Mouse (Mus musculus) intestine, embryonic 15.5 days (tissue): Measurements from ENCODE around the gene Runx1. TPM values are rescaled to one million over a fixed set of nuclear protein-coding genes. Genes with fewer than 3 reads are reported as not detected.

ENCODE experiments used
- ATAC-seq: fragments of 200-750 bp; cut with Nextera tagmentation; 2 replicates; pipeline ENCODE4 v1.8.0; 2017; ENCODE audit warnings: moderate TSS enrichment, moderate library complexity
- H3K27ac ChIP-seq: fragments of 300-500 bp; sonication (generic); 2 replicates; pipeline ENCODE4 v1.5.1; 2015; ENCODE audit warnings: mild to moderate bottlenecking, inconsistent platforms
- H3K27me3 ChIP-seq: fragments of 300-500 bp; sonication (generic); replicated peaks from 2 replicates; pipeline ENCODE4 v1.6.1; 2015; ENCODE audit warnings: inconsistent platforms
- H3K36me3 ChIP-seq: fragments of 300-500 bp; sonication (generic); 2 replicates; pipeline ENCODE4 v1.6.1; 2015; ENCODE audit warnings: inconsistent platforms
- H3K4me1 ChIP-seq: fragments of 300-500 bp; sonication (generic); replicated peaks from 2 replicates; pipeline ENCODE4 v1.6.1; 2015; ENCODE audit warnings: inconsistent platforms
- H3K4me2 ChIP-seq: fragments of 300-500 bp; sonication (generic); replicated peaks from 2 replicates; pipeline ENCODE4 v1.6.1; 2015; ENCODE audit warnings: mild to moderate bottlenecking, inconsistent platforms
- H3K4me3 ChIP-seq: fragments of 300-500 bp; sonication (generic); replicated peaks from 2 replicates; pipeline ENCODE4 v1.5.1; 2015; ENCODE audit warnings: inconsistent platforms
- H3K9ac ChIP-seq: fragments of 300-500 bp; sonication (generic); 2 replicates; pipeline ENCODE4 v1.6.1; 2015; ENCODE audit warnings: inconsistent platforms
- H3K9me3 ChIP-seq: fragments of 300-500 bp; sonication (generic); 2 replicates; pipeline ENCODE4 v1.6.1; 2016; ENCODE audit warnings: inconsistent platforms
- WGBS: fragments of 180-500 bp; shearing (Covaris S2); methylation state at CpG from one replicate; pipeline ENCODE4 v1.1.7; 2015; 5-methylcytosine and 5-hydroxymethylcytosine counted together
- polyA plus RNA-seq: library from polyadenylated mRNA; unstranded; fragments of >200 nt; fragmentation: Nextera tagmentation; extraction: Ambion mirVana; gene quantifications from 2 replicates; pipeline ENCODE4 v1.2.1, GENCODE M21; 2015

The Runx1 gene
- polyA plus RNA-seq, 1 experiment from 2014 or later, result 2.5 TPM

GRCm38 (mm10) chr16:92726870-92727269, 99.1 kb downstream of the Runx1 start:
- H3K27ac ChIP-seq, result no peak overlapping the region
- H3K9me3 ChIP-seq, result no peaks in the 10 kb centered on the region
- H3K4me2 ChIP-seq, result no peak overlapping the region
- 90% methylated on average over 9 of the region's 9 CpGs for WGBS
- ATAC-seq, result no peak
- no peak overlapping the region for H3K4me3 ChIP-seq
- H3K4me1 ChIP-seq, result no peaks in the 10 kb centered on the region
- H3K36me3 ChIP-seq, result no peaks in the 10 kb centered on the region
- H3K27me3 ChIP-seq, result no peaks in the 10 kb centered on the region
- H3K9ac ChIP-seq, result no peak overlapping the region

GRCm38 (mm10) chr16:92724526-92724925, 101.4 kb downstream of the Runx1 start:
- WGBS, result 90% methylated on average over 3 of the region's 3 CpGs
- no peak for ATAC-seq
- H3K27ac ChIP-seq, result no peak overlapping the region
- no peak overlapping the region for H3K9ac ChIP-seq
- no peaks in the 10 kb centered on the region for H3K4me1 ChIP-seq
- no peak overlapping the region for H3K4me2 ChIP-seq
- no peaks in the 10 kb centered on the region for H3K36me3 ChIP-seq
- no peaks in the 10 kb centered on the region for H3K9me3 ChIP-seq
- no peaks in the 10 kb centered on the region for H3K27me3 ChIP-seq
- no peak overlapping the region for H3K4me3 ChIP-seq

GRCm38 (mm10) chr16:92720678-92721077, 105.3 kb downstream of the Runx1 start:
- ATAC-seq, result no peak
- no peak overlapping the region for H3K4me2 ChIP-seq
- H3K36me3 ChIP-seq, result no peaks in the 10 kb centered on the region
- no peaks in the 10 kb centered on the region for H3K9me3 ChIP-seq
- H3K27me3 ChIP-seq, result no peaks in the 10 kb centered on the region
- H3K4me1 ChIP-seq, result 0 out of 2 replicates have a peak, but pooled peaks cover 4% of the 10 kb centered on the region
- H3K27ac ChIP-seq, result no peak overlapping the region
- 63% methylated on average over 10 of the region's 10 CpGs for WGBS
- H3K9ac ChIP-seq, result no peak overlapping the region
- no peak overlapping the region for H3K4me3 ChIP-seq

- no peak for ATAC-seq
- Histone ChIP-seq H3K9ac (no peak overlapping the region), H3K9me3 (no peaks in the 10 kb centered on the region), H3K27me3 (no peaks in the 10 kb centered on the region), H3K4me2 (no peak overlapping the region), H3K27ac (no peak overlapping the region), H3K4me1 (0 out of 2 replicates have a peak, but pooled peaks cover 4% of the 10 kb centered on the region), H3K36me3 (no peaks in the 10 kb centered on the region), H3K4me3 (no peak overlapping the region)
- WGBS, result 81% methylated on average over 6 of the region's 6 CpGs
Observed at GRCm38 (mm10) chr16:92719725-92720124, 106.2 kb downstream of the Runx1 start.

DNA sequence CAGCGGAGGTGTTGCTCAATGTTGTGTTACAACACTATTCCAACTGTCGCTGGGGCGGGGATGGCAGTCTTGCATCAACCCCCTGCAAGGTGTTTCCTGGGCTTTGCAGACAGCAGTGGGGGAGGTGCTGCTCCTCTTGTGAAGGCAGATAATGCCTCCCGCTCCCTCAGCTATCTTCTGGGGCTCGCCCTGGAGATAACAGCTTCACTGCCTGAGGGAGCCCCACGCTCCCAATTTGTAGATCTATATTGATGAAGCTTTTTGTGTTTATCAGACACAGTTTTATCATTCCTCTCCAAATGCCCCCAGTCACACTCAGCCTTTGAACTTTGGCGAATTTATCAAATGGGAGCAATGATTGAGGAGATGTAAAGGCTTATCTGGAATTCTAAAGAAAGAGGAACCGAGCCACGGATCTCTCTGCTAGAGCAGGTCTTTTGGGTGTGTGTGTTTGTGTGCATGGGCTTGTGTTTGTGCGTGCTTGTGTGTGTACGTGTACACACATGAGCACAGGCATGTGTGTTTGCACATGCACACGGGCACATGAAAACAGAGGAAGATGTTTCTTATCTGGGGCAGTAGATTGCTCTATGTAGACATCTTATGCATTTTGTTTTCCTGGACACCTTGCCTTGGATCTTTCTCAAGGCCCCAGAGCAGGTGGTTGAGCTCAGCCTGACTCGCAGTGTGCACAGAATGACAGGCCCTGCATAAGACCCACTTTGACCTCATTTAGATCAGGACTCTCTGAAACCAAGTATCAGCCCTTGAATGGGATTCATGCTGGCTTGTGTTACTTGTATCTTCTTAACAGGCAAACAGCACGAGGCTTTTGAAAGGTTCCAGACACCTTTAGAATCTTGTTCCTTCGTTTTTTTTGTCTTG, 110.1 kb downstream of the Runx1 start:
- no peak overlapping the region for H3K27ac ChIP-seq
- H3K4me1 ChIP-seq, result 0 out of 2 replicates have a peak, but pooled peaks cover 4% of the 10 kb centered on the region
- H3K9ac ChIP-seq, result no peak overlapping the region
- no peak overlapping the region for H3K4me3 ChIP-seq
- H3K36me3 ChIP-seq, result no peaks in the 10 kb centered on the region
- peak; percentile 90 for ATAC-seq
- no peaks in the 10 kb centered on the region for H3K27me3 ChIP-seq
- no peaks in the 10 kb centered on the region for H3K9me3 ChIP-seq
- WGBS, result 28% methylated on average over 15 of the region's 15 CpGs
- H3K4me2 ChIP-seq, result no peak overlapping the region; the same call in 1 of the 2 replicates

- H3K4me1 ChIP-seq, result peaks cover 8% of the 10 kb centered on the region; the same call in 1 of the 2 replicates
- no peaks in the 10 kb centered on the region for H3K27me3 ChIP-seq
- no peak overlapping the region for H3K4me3 ChIP-seq
- no peaks in the 10 kb centered on the region for H3K36me3 ChIP-seq
- WGBS, result 36% methylated on average over 1 of the region's 1 CpGs
- no peak overlapping the region for H3K4me2 ChIP-seq
- no peak for ATAC-seq
- H3K27ac ChIP-seq, result no peak overlapping the region
- no peak overlapping the region for H3K9ac ChIP-seq
- no peaks in the 10 kb centered on the region for H3K9me3 ChIP-seq
Observed at GRCm38 (mm10) chr16:92710161-92710560, 115.8 kb downstream of the Runx1 start.

DNA sequence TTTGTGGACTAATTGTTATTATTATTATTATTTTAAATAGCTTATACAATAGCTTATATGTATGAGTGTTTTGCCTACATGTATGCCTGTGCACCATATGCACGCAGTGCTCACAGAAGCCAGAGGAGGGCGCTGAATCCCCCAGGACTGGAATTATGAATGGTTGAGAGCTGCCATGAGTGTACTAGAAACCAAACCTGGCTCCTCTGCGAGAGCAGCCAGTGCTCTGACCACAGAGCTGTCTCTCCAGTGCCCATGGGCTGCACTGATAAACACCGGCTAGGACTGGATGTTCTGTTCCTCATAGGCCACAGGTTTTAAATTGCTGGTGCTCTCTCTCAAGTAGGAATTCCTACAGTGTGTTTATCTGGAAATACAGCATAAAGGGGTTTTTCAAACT, 117.2 kb downstream of the Runx1 start:
- Histone ChIP-seq H3K9me3 (no peaks in the 10 kb centered on the region), H3K27ac (no peak overlapping the region), H3K27me3 (no peaks in the 10 kb centered on the region), H3K4me2 (no peak overlapping the region), H3K4me3 (no peak overlapping the region), H3K9ac (no peak overlapping the region), H3K4me1 (peaks cover 8% of the 10 kb centered on the region; the same call in 1 of the 2 replicates), H3K36me3 (no peaks in the 10 kb centered on the region)
- ATAC-seq, result no peak
- WGBS, result 54% methylated on average over 4 of the region's 4 CpGs

DNA sequence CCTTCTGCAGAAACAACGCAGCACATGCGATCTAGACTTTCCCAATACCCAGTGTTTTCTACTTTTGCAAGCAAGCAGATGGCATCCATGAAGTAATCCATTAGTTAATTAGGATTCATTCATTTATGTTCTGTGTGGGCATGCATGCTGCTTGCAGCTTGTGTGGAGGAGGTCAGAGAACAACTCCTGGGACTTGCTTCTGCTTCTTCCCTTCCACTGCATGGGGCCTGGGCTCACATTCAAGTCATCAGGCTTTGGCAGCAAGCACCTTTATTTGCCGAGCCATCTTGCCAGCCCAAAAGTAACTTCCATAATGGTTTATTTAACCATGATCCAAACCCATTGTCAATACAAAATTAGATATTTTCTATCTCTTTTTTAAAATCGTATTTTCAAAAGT, 118.2 kb downstream of the Runx1 start:
- 80% methylated on average over 4 of the region's 4 CpGs for WGBS
- no peak overlapping the region for H3K4me3 ChIP-seq
- no peaks in the 10 kb centered on the region for H3K27me3 ChIP-seq
- no peak overlapping the region for H3K9ac ChIP-seq
- H3K36me3 ChIP-seq, result no peaks in the 10 kb centered on the region
- no peak overlapping the region for H3K4me2 ChIP-seq
- ATAC-seq, result no peak
- no peaks in the 10 kb centered on the region for H3K9me3 ChIP-seq
- H3K4me1 ChIP-seq, result peaks cover 8% of the 10 kb centered on the region; the same call in 1 of the 2 replicates
- no peak overlapping the region for H3K27ac ChIP-seq

DNA sequence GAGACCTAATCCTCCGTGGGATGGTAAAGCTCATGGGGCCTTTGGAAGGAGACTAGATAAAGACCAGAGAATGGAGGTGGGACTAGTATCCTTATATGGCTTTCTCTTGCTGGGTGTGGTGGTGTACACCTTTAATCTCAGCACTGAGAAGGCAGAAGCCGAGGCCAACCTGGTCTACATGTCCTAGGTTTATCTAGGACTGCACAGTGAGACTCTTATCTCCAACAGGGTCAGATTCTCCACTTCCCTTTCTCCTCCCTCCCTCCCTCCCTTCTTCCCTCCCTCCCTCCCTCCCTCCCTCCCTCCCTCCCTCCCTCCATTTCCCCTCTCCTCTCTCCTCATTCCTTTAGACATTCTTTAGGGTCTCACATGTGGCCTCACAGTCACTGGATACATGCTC, 118.8 kb downstream of the Runx1 start:
- no peak for ATAC-seq
- Histone ChIP-seq H3K27me3 (no peaks in the 10 kb centered on the region), H3K27ac (no peak overlapping the region), H3K4me1 (peaks cover 8% of the 10 kb centered on the region; the same call in 1 of the 2 replicates), H3K4me2 (no peak overlapping the region), H3K9me3 (no peaks in the 10 kb centered on the region), H3K4me3 (no peak overlapping the region), H3K9ac (no peak overlapping the region), H3K36me3 (no peaks in the 10 kb centered on the region)
- 68% methylated on average over 2 of the region's 2 CpGs for WGBS

DNA sequence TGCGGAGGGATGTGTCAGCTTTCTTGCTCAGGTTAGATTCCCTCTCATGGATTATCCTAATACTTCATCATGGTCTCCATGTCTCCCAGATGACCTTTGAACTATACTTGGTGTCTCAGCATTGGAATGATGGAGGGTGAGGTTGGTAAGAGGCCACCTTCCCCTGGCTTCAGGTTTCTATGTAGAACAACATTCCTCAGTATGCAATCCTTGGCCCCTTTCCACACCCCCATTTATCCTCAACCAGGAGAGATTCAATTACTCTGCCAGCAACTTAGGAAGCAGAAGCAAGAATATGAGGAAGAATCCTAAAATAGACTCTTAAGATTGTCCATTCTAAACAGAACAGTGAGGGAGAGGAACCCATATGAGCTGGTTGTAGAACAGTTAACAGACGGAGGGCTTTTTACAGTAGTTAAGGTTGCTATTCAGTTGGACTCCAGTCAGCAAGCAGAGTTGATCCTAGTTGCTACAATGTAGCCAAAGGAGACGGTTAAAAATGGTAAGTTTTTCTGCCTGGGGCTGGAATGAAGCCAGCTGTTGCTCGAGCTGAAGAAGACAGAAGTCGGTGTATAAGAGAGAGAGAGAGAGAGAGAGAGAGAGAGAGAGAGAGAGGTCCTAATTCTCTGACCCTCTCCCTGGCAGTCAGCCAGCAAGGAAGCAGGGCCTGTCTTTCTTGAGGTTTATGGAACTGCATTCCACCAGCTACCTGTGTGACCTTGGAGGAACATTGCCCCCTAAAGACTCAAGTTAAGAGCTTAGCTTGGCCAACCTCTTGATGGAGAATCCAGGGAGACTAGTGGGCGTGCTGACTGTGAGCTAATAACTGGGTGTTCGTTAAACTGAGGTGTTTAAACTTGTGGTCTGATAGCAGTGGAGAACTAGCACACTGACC, 120.1 kb downstream of the Runx1 start:
- no peak overlapping the region for H3K4me3 ChIP-seq
- H3K9me3 ChIP-seq, result no peaks in the 10 kb centered on the region
- ATAC-seq, result peak; percentile 66
- no peak overlapping the region for H3K27ac ChIP-seq
- peaks cover 8% of the 10 kb centered on the region; the same call in 1 of the 2 replicates for H3K4me1 ChIP-seq
- no peak overlapping the region for H3K4me2 ChIP-seq
- no peaks in the 10 kb centered on the region for H3K36me3 ChIP-seq
- H3K27me3 ChIP-seq, result 0 out of 2 replicates have a peak, but pooled peaks cover 1% of the 10 kb centered on the region
- 41% methylated on average over 7 of the region's 7 CpGs for WGBS
- no peak overlapping the region for H3K9ac ChIP-seq

GRCm38 (mm10) chr16:92703850-92704249, 122.1 kb downstream of the Runx1 start:
- peaks cover 16% of the 10 kb centered on the region for H3K27me3 ChIP-seq
- 95% methylated on average over 2 of the region's 2 CpGs for WGBS

More at GRCm38 (mm10) chr16:92703850-92704249, 122.1 kb downstream of the Runx1 start:
- H3K4me3 ChIP-seq, result no peak overlapping the region
- H3K4me1 ChIP-seq, result peaks cover 15% of the 10 kb centered on the region
- ATAC-seq, result no peak
- no peaks in the 10 kb centered on the region for H3K36me3 ChIP-seq
- no peaks in the 10 kb centered on the region for H3K9me3 ChIP-seq
- no peak overlapping the region for H3K4me2 ChIP-seq
- H3K27ac ChIP-seq, result no peak overlapping the region
- no peak overlapping the region for H3K9ac ChIP-seq
